Mouse (Mus musculus) liver, embryonic 14.5 days (tissue): Measurements from ENCODE around the gene Ccr2. TPM values are rescaled to one million over a fixed set of nuclear protein-coding genes. Genes with fewer than 3 reads are reported as not detected.
"Not testable (repeated sequence)": the region's sequence is repeated elsewhere in the genome, so short reads cannot be mapped to it uniquely, and the experiment has no call there.

Experiments used
- ATAC-seq: fragments of 200-750 bp; cut with Nextera tagmentation; 2 replicates; pipeline ENCODE4 v1.8.0; 2017; ENCODE audit warnings: moderate number of reproducible peaks, mild to moderate bottlenecking, moderate library complexity; ENCODE audit not compliant: insufficient read depth
- DNase-seq, 3 experiments: peaks; one replicate each; pipeline ENCODE4 v3.0.0-alpha.2; 2012 to 2013; ENCODE audit warnings: low read depth in 3 of 3, low spot score in 3 of 3
- H3K27ac ChIP-seq: fragments of 300-500 bp; sonication (generic); 2 replicates; pipeline ENCODE4 v1.5.1; 2014; ENCODE audit warnings: moderate library complexity, mild to moderate bottlenecking, control low read depth, inconsistent platforms
- H3K27me3 ChIP-seq: fragments of 300-500 bp; sonication (generic); 2 replicates; pipeline ENCODE4 v1.6.1; 2014; ENCODE audit warnings: mild to moderate bottlenecking, low read length, moderate library complexity; ENCODE audit not compliant: control insufficient read depth, insufficient read depth
- H3K36me3 ChIP-seq: fragments of 300-500 bp; sonication (generic); replicated peaks from 2 replicates; pipeline ENCODE4 v1.6.1; 2014; ENCODE audit warnings: low read depth; ENCODE audit not compliant: control insufficient read depth, insufficient read depth
- H3K4me1 ChIP-seq, 2 experiments: fragments of 200-500 bp in 1 of 2; fragments of 300-500 bp in 1 of 2; sonication (generic) in 1 of 2; replicated peaks; 2 replicates each; pipeline ENCODE4 v1.6.1; 2012 to 2014; ENCODE audit warnings: antibody characterized with exemption in 1 of 2, inconsistent platforms in 1 of 2, low read length in 1 of 2; ENCODE audit not compliant: control insufficient read depth in 2 of 2, insufficient read depth in 2 of 2
- H3K4me2 ChIP-seq: fragments of 300-500 bp; sonication (generic); 2 replicates; pipeline ENCODE4 v1.6.1; 2014; ENCODE audit warnings: low read depth, mild to moderate bottlenecking, control low read depth, moderate library complexity
- H3K4me3 ChIP-seq, 2 experiments: fragments of 200-500 bp in 1 of 2; fragments of 300-500 bp in 1 of 2; sonication (generic) in 1 of 2; 2 replicates each; pipeline ENCODE4 v1.5.1; 2012 to 2014; ENCODE audit warnings: low read depth in 2 of 2, low read length in 2 of 2, mild to moderate bottlenecking in 2 of 2, control low read depth in 1 of 2, inconsistent platforms in 1 of 2, moderate library complexity in 1 of 2; ENCODE audit not compliant: insufficient read depth in 1 of 2
- H3K9ac ChIP-seq: fragments of 300-500 bp; sonication (generic); replicated peaks from 2 replicates; pipeline ENCODE4 v1.6.1; 2014; ENCODE audit warnings: mild to moderate bottlenecking, control low read depth, moderate library complexity
- H3K9me3 ChIP-seq: fragments of 300-500 bp; sonication (generic); 2 replicates; pipeline ENCODE4 v1.6.1; 2016; ENCODE audit warnings: low read length, mixed read lengths; ENCODE audit not compliant: control insufficient read depth
- CTCF ChIP-seq: IDR thresholded peaks from 2 replicates; pipeline ENCODE4 v1.5.1; 2016; ENCODE audit warnings: antibody characterized with exemption, low read depth, control low read depth
- EP300 ChIP-seq: IDR thresholded peaks from 2 replicates; pipeline ENCODE4 v1.6.1; 2016; ENCODE audit warnings: antibody characterized with exemption, low read depth
- WGBS: fragments of 180-500 bp; shearing (Covaris S2); extraction: QIAGEN DNeasy Blood & Tissue Kit; methylation state at CpG from one replicate; pipeline ENCODE4 v1.1.7; 2014; ENCODE audit not compliant: insufficient replicate concordance; 5-methylcytosine and 5-hydroxymethylcytosine counted together
- polyA plus RNA-seq, 2 experiments: library from polyadenylated mRNA; depleted of rRNA in 1 of 2; stranded (reverse) in 1 of 2; unstranded in 1 of 2; fragments of >200 nt; fragmentation: Nextera tagmentation in 1 of 2; extraction: Ambion mirVana in 1 of 2; gene quantifications; 2 replicates each; pipeline versions ENCODE4 v1.2.1 to v1.2.3; 2012 to 2014

Ccr2 gene
- polyA plus RNA-seq, 2 experiments: 3.4 to 6.8 TPM

GRCm38 (mm10) chr9:124121387-124122184, 19.8 kb downstream of the Ccr2 start, which contains the start of gene Ccr5:
Gene Ccr5, plus strand, starts transcription at chr9:124121543.
- Histone ChIP-seq H3K9me3 (no peaks in the 10 kb centered on the region), H3K4me2 (no peak within 1 kb of the TSS), H3K4me3 (no peak within 1 kb of the TSS), H3K27me3 (no peaks in the 10 kb centered on the region), H3K9ac (no peak within 1 kb of the TSS), H3K27ac (no peak within 1 kb of the TSS), H3K4me1 (peaks cover 2 to 5% of the 10 kb centered on the region in 2 experiments; a peak in 1 of 4 replicates), H3K36me3 (no peaks in the 10 kb centered on the region)
- WGBS: 44% methylated on average over 3 of the region's 3 CpGs
- no peak for TF ChIP-seq EP300
- no peak for TF ChIP-seq CTCF
- DNase-seq (no peak), ATAC-seq (no peak)

GRCm38 (mm10) chr9:124125576-124125975, 23.8 kb downstream of the Ccr2 start:
- H3K27ac ChIP-seq: no peak overlapping the region

GRCm38 (mm10) chr9:124126373-124126772, 24.6 kb downstream of the Ccr2 start:
- Histone ChIP-seq H3K9me3 (no peaks in the 10 kb centered on the region), H3K36me3 (no peaks in the 10 kb centered on the region), H3K27ac (no peak overlapping the region; the same call in 1 of the 2 replicates), H3K4me3 (no peak overlapping the region), H3K4me2 (no peak overlapping the region), H3K9ac (no peak overlapping the region), H3K27me3 (no peaks in the 10 kb centered on the region), H3K4me1 (peaks cover 4 to 13% of the 10 kb centered on the region in 2 experiments; a peak in 3 of 4 replicates)
- TF ChIP-seq EP300 (no peak), CTCF (no peak)
- DNase-seq (no peak), ATAC-seq (no peak)
- WGBS: 33% methylated on average over 5 of the region's 5 CpGs

More at GRCm38 (mm10) chr9:124125576-124125975, 23.8 kb downstream of the Ccr2 start:
- no peak overlapping the region for H3K4me3 ChIP-seq
- H3K9me3 ChIP-seq: no peaks in the 10 kb centered on the region
- H3K27me3 ChIP-seq: no peaks in the 10 kb centered on the region
- WGBS: 61% methylated on average over 11 of the region's 11 CpGs
- DNase-seq: no peak
- no peak for ATAC-seq
- no peak for TF ChIP-seq EP300
- TF ChIP-seq CTCF: no peak
- peaks cover 4 to 13% of the 10 kb centered on the region in 2 experiments; a peak in 3 of 4 replicates for H3K4me1 ChIP-seq
- H3K9ac ChIP-seq: no peak overlapping the region
- no peak overlapping the region for H3K4me2 ChIP-seq
- no peaks in the 10 kb centered on the region for H3K36me3 ChIP-seq

GRCm38 (mm10) chr9:124127412-124127811, 25.7 kb downstream of the Ccr2 start:
- Histone ChIP-seq H3K9ac (no peak overlapping the region), H3K4me1 (peaks cover 4 to 13% of the 10 kb centered on the region in 2 experiments; a peak in 3 of 4 replicates), H3K36me3 (no peaks in the 10 kb centered on the region), H3K4me3 (no peak overlapping the region), H3K27ac (no peak overlapping the region), H3K9me3 (no peaks in the 10 kb centered on the region), H3K27me3 (no peaks in the 10 kb centered on the region), H3K4me2 (no peak overlapping the region)
- TF ChIP-seq CTCF (no peak), EP300 (no peak)
- DNase-seq (no peak), ATAC-seq (no peak)
- WGBS: 26% methylated on average over 4 of the region's 4 CpGs

- DNase-seq (no peak), ATAC-seq (peak; percentile 54; the same call in 1 of the 2 replicates)
- no peak overlapping the region for H3K4me2 ChIP-seq
- peaks cover 4 to 13% of the 10 kb centered on the region in 2 experiments; a peak in 3 of 4 replicates for H3K4me1 ChIP-seq
- H3K27me3 ChIP-seq: no peaks in the 10 kb centered on the region
- no peak overlapping the region for H3K27ac ChIP-seq
- H3K9ac ChIP-seq: no peak overlapping the region
- H3K9me3 ChIP-seq: no peaks in the 10 kb centered on the region
- WGBS: 0% methylated on average over 1 of the region's 1 CpGs
- TF ChIP-seq EP300 (no peak), CTCF (peak; percentile 71)
- no peak overlapping the region for H3K4me3 ChIP-seq
- no peaks in the 10 kb centered on the region for H3K36me3 ChIP-seq
Measured at GRCm38 (mm10) chr9:124128379-124128778, 26.6 kb downstream of the Ccr2 start.

- H3K27ac ChIP-seq, H3K4me3 ChIP-seq, H3K27me3 ChIP-seq, H3K9me3 ChIP-seq, H3K36me3 ChIP-seq, H3K9ac ChIP-seq, ATAC-seq, H3K4me1 ChIP-seq, H3K4me2 ChIP-seq, DNase-seq: not testable (repeated sequence)
- 63% methylated on average over 2 of the region's 2 CpGs for WGBS
Measured at GRCm38 (mm10) chr9:124132899-124133298, 31.1 kb downstream of the Ccr2 start.

- WGBS: 83% methylated on average over 1 of the region's 1 CpGs
Measured at GRCm38 (mm10) chr9:124134919-124135318, 33.2 kb downstream of the Ccr2 start.

More at GRCm38 (mm10) chr9:124134919-124135318, 33.2 kb downstream of the Ccr2 start:
- peaks cover 13 to 17% of the 10 kb centered on the region in 2 experiments for H3K4me1 ChIP-seq
- ATAC-seq, DNase-seq, H3K9me3 ChIP-seq, H3K27me3 ChIP-seq, H3K9ac ChIP-seq, H3K36me3 ChIP-seq, H3K4me3 ChIP-seq, H3K27ac ChIP-seq, H3K4me2 ChIP-seq: not testable (repeated sequence)
